Mouse (Mus musculus): ENCODE data around the gene Adcy6. TPM values are rescaled to one million over a fixed set of nuclear protein-coding genes. Genes with fewer than 3 reads are reported as not detected.

Adcy6 gene
- polyA plus RNA-seq, 1 experiment from 2014 or later = 18.9 TPM

GRCm38 (mm10) chr15:98555881-98556280, 54.0 kb downstream of the Adcy6 start:
- Histone ChIP-seq H3K27me3 (ENCODE audit: control insufficient read depth, insufficient read depth, low read length) (no peaks in the 10 kb centered on the region), H3K9ac (ENCODE audit: low read length) (no peak overlapping the region), H3K4me1 (ENCODE audit: control insufficient read depth, insufficient read depth, low read length) (no peaks in the 10 kb centered on the region), H3K27ac (replicated peaks; ENCODE audit: low read depth, low read length) (no peak overlapping the region), H3K4me2 (ENCODE audit: low read depth, severe bottlenecking) (no peak overlapping the region), H3K9me3 (ENCODE audit: control insufficient read depth, low read length) (no peaks in the 10 kb centered on the region), H3K4me3 (ENCODE audit: low read depth, low read length) (no peak overlapping the region), H3K36me3 (ENCODE audit: control insufficient read depth, insufficient read depth, low read length) (peaks cover 17% of the 10 kb centered on the region; the same call in 1 of the 2 replicates)
- ATAC-seq (ENCODE audit: insufficient number of reproducible peaks, low FRiP score, low TSS enrichment, low read depth) = no peak
- 94% methylated on average over 4 of the region's 4 CpGs for WGBS
- DNase-seq (ENCODE audit: low spot score) = no peak

DNA sequence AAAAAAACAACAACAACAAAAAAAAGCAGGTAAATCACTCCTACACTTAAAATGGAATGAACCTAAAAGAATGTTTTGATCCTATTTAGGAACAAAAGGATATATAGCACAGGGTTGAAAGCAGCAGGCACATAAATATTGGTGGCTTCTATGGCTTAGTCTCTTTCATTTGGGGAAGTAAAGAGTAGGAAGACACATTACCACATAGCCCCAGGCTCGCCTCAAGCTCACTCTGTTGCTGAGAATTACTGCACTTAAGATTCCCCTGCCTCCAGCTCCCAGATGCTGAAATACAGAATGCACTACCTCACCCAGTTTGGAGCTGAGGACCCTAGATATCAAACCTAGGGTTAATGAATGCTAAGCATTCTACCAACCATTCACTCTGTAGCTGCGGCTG, 57.1 kb downstream of the Adcy6 start:
- Histone ChIP-seq H3K27me3 (ENCODE audit: control insufficient read depth, insufficient read depth, low read length) (no peaks in the 10 kb centered on the region), H3K4me2 (ENCODE audit: low read depth, severe bottlenecking) (no peak overlapping the region), H3K4me1 (ENCODE audit: control insufficient read depth, insufficient read depth, low read length) (no peaks in the 10 kb centered on the region), H3K27ac (replicated peaks; ENCODE audit: low read depth, low read length) (no peak overlapping the region), H3K9me3 (ENCODE audit: control insufficient read depth, low read length) (no peaks in the 10 kb centered on the region), H3K9ac (ENCODE audit: low read length) (no peak overlapping the region), H3K36me3 (ENCODE audit: control insufficient read depth, insufficient read depth, low read length) (peaks cover 17% of the 10 kb centered on the region; the same call in 1 of the 2 replicates), H3K4me3 (ENCODE audit: low read depth, low read length) (no peak overlapping the region)
- no peak for DNase-seq (ENCODE audit: low spot score)
- ATAC-seq (ENCODE audit: insufficient number of reproducible peaks, low FRiP score, low TSS enrichment, low read depth) = no peak
- 94% methylated on average over 2 of the region's 2 CpGs for WGBS

GRCm38 (mm10) chr15:98546843-98547242, 63.0 kb downstream of the Adcy6 start:
- H3K4me1 ChIP-seq (ENCODE audit: control insufficient read depth, insufficient read depth, low read length) = no peaks in the 10 kb centered on the region
- H3K36me3 ChIP-seq (ENCODE audit: control insufficient read depth, insufficient read depth, low read length) = peaks cover 32% of the 10 kb centered on the region
- H3K4me3 ChIP-seq (ENCODE audit: low read depth, low read length) = no peak overlapping the region
- H3K27ac ChIP-seq (replicated peaks; ENCODE audit: low read depth, low read length) = no peak overlapping the region
- H3K27me3 ChIP-seq (ENCODE audit: control insufficient read depth, insufficient read depth, low read length) = no peaks in the 10 kb centered on the region
- no peak overlapping the region for H3K9ac ChIP-seq (ENCODE audit: low read length)
- no peak overlapping the region for H3K4me2 ChIP-seq (ENCODE audit: low read depth, severe bottlenecking)
- no peak for ATAC-seq (ENCODE audit: insufficient number of reproducible peaks, low FRiP score, low TSS enrichment, low read depth)
- no peak for DNase-seq (ENCODE audit: low spot score)
- WGBS = 91% methylated on average over 5 of the region's 5 CpGs
- no peaks in the 10 kb centered on the region for H3K9me3 ChIP-seq (ENCODE audit: control insufficient read depth, low read length)

DNA sequence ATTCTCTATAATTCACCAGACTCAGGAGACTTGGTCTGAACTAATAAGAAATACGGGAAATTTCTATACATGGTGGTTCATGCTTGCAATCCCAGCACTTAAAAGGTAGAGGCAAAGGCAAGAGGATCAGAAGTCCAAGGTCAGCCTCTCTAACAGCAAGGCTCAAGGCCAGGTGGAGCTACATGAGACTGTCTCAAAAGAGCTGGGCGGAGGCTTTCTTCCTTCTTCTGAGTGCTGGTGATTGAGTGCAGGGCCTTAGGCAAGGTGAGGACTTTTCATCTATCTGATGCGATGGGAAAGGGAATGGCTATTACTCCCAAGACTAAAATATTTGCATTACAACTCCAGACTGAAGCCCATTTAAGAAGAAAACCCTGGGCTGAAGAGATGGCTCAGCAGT, 64.7 kb downstream of the Adcy6 start:
- WGBS = 94% methylated on average over 3 of the region's 3 CpGs
- ATAC-seq (ENCODE audit: insufficient number of reproducible peaks, low FRiP score, low TSS enrichment, low read depth) (no peak), DNase-seq (ENCODE audit: low spot score) (no peak)
- no peak overlapping the region for H3K4me3 ChIP-seq (ENCODE audit: low read depth, low read length)
- no peak overlapping the region for H3K27ac ChIP-seq (replicated peaks; ENCODE audit: low read depth, low read length)
- H3K9ac ChIP-seq (ENCODE audit: low read length) = no peak overlapping the region
- no peaks in the 10 kb centered on the region for H3K27me3 ChIP-seq (ENCODE audit: control insufficient read depth, insufficient read depth, low read length)
- H3K36me3 ChIP-seq (ENCODE audit: control insufficient read depth, insufficient read depth, low read length) = peaks cover 24% of the 10 kb centered on the region
- H3K4me2 ChIP-seq (ENCODE audit: low read depth, severe bottlenecking) = no peak overlapping the region
- H3K4me1 ChIP-seq (ENCODE audit: control insufficient read depth, insufficient read depth, low read length) = no peaks in the 10 kb centered on the region
- no peaks in the 10 kb centered on the region for H3K9me3 ChIP-seq (ENCODE audit: control insufficient read depth, low read length)

DNA sequence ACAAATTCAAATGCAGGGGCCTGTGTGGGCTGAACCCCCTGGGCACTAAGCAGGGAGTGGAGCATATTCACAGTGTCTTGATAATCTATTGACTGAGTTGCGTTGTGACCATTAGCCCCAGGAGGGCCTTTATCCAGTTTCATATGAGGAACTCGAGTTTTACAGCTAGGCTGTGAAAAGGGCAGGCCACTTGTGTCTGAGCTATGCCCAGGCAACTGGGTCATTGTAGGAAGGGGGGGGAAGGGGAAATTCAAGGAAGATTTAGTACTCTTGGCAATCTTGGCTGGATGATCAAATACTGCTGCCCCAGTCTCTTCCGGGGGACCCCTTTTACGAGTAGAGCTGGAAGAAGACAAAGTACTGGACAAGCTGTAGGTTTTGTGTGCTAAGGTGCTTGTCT, 66.5 kb downstream of the Adcy6 start:
- Histone ChIP-seq H3K36me3 (ENCODE audit: control insufficient read depth, insufficient read depth, low read length) (peaks cover 24% of the 10 kb centered on the region), H3K9me3 (ENCODE audit: control insufficient read depth, low read length) (no peaks in the 10 kb centered on the region), H3K27ac (replicated peaks; ENCODE audit: low read depth, low read length) (no peak overlapping the region), H3K9ac (ENCODE audit: low read length) (no peak overlapping the region), H3K4me1 (ENCODE audit: control insufficient read depth, insufficient read depth, low read length) (no peaks in the 10 kb centered on the region), H3K4me3 (ENCODE audit: low read depth, low read length) (no peak overlapping the region), H3K27me3 (ENCODE audit: control insufficient read depth, insufficient read depth, low read length) (no peaks in the 10 kb centered on the region), H3K4me2 (ENCODE audit: low read depth, severe bottlenecking) (no peak overlapping the region)
- no peak for DNase-seq (ENCODE audit: low spot score)
- no peak for ATAC-seq (ENCODE audit: insufficient number of reproducible peaks, low FRiP score, low TSS enrichment, low read depth)
- WGBS = 92% methylated on average over 4 of the region's 4 CpGs

GRCm38 (mm10) chr15:98541064-98541463, 68.8 kb downstream of the Adcy6 start:
- Histone ChIP-seq H3K27ac (replicated peaks; ENCODE audit: low read depth, low read length) (no peak overlapping the region), H3K9me3 (ENCODE audit: control insufficient read depth, low read length) (no peaks in the 10 kb centered on the region), H3K4me1 (ENCODE audit: control insufficient read depth, insufficient read depth, low read length) (no peaks in the 10 kb centered on the region), H3K36me3 (ENCODE audit: control insufficient read depth, insufficient read depth, low read length) (peaks cover 21% of the 10 kb centered on the region), H3K4me3 (ENCODE audit: low read depth, low read length) (no peak overlapping the region), H3K27me3 (ENCODE audit: control insufficient read depth, insufficient read depth, low read length) (no peaks in the 10 kb centered on the region), H3K9ac (ENCODE audit: low read length) (no peak overlapping the region), H3K4me2 (ENCODE audit: low read depth, severe bottlenecking) (no peak overlapping the region)
- ATAC-seq (ENCODE audit: insufficient number of reproducible peaks, low FRiP score, low TSS enrichment, low read depth) (no peak), DNase-seq (ENCODE audit: low spot score) (no peak)
- 92% methylated on average over 6 of the region's 6 CpGs for WGBS

Other genes with a start within 250 kb of the Adcy6 start
- gene Olfr283, start 229.1 kb downstream of the Adcy6 start, polyA plus RNA-seq (2014; fragmentation: Nextera tagmentation; extraction: Ambion mirVana) = not detected in 2 replicates
- not detected in 2 replicates for gene Olfr282, start 178.9 kb downstream of the Adcy6 start, polyA plus RNA-seq (2014; fragmentation: Nextera tagmentation; extraction: Ambion mirVana)
- gene Olfr281, start 157.5 kb downstream of the Adcy6 start, polyA plus RNA-seq (2014; fragmentation: Nextera tagmentation; extraction: Ambion mirVana) = not detected in 2 replicates
- gene OR5BS1P, start 140.2 kb downstream of the Adcy6 start, polyA plus RNA-seq (2014; fragmentation: Nextera tagmentation; extraction: Ambion mirVana) = not detected in 2 replicates
- gene Lalba, start 127.4 kb downstream of the Adcy6 start, polyA plus RNA-seq (2014; fragmentation: Nextera tagmentation; extraction: Ambion mirVana) = 0.34 TPM in 1 of 2 replicates, not detected in the other
- not detected in 2 replicates for gene Olfr279, start 117.7 kb downstream of the Adcy6 start, polyA plus RNA-seq (2014; fragmentation: Nextera tagmentation; extraction: Ambion mirVana)
- 152 and 156 TPM in 2 replicates for gene Kansl2, start 75.8 kb downstream of the Adcy6 start, polyA plus RNA-seq (2014; fragmentation: Nextera tagmentation; extraction: Ambion mirVana)
- 62.9 and 66.2 TPM in 2 replicates for gene Ccnt1, start 39.2 kb downstream of the Adcy6 start, polyA plus RNA-seq (2014; fragmentation: Nextera tagmentation; extraction: Ambion mirVana)
- gene 4930415O20Rik, start 39.1 kb downstream of the Adcy6 start, polyA plus RNA-seq (2014; fragmentation: Nextera tagmentation; extraction: Ambion mirVana) = 0.29 TPM in 1 of 2 replicates, not detected in the other
- 23.4 and 25.1 TPM in 2 replicates for gene Cacnb3, start 20.8 kb upstream of the Adcy6 start, polyA plus RNA-seq (2014; fragmentation: Nextera tagmentation; extraction: Ambion mirVana)
- 24.8 and 27.7 TPM in 2 replicates for gene Ddx23, start 52.8 kb upstream of the Adcy6 start, polyA plus RNA-seq (2014; fragmentation: Nextera tagmentation; extraction: Ambion mirVana)
- gene Rnd1, start 67.4 kb upstream of the Adcy6 start, polyA plus RNA-seq (2014; fragmentation: Nextera tagmentation; extraction: Ambion mirVana) = 0.29 and 0.37 TPM in 2 replicates
- 0.48 and 1.3 TPM in 2 replicates for gene Ccdc65, start 98.1 kb upstream of the Adcy6 start, polyA plus RNA-seq (2014; fragmentation: Nextera tagmentation; extraction: Ambion mirVana)
- 24.3 and 25.7 TPM in 2 replicates for gene Fkbp11, start 118.1 kb upstream of the Adcy6 start, polyA plus RNA-seq (2014; fragmentation: Nextera tagmentation; extraction: Ambion mirVana)
- gene Arf3, start 153.1 kb upstream of the Adcy6 start, polyA plus RNA-seq (2014; fragmentation: Nextera tagmentation; extraction: Ambion mirVana) = 34.7 and 36.4 TPM in 2 replicates
- 0.81 and 1.5 TPM in 2 replicates for gene Wnt10b, start 168.1 kb upstream of the Adcy6 start, polyA plus RNA-seq (2014; fragmentation: Nextera tagmentation; extraction: Ambion mirVana)
- not detected in 2 replicates for gene Wnt1, start 179.8 kb upstream of the Adcy6 start, polyA plus RNA-seq (2014; fragmentation: Nextera tagmentation; extraction: Ambion mirVana)
- not detected in 2 replicates for gene Ddn, start 199.4 kb upstream of the Adcy6 start, polyA plus RNA-seq (2014; fragmentation: Nextera tagmentation; extraction: Ambion mirVana)
- 79.3 and 84.6 TPM in 2 replicates for gene Prkag1, start 221.4 kb upstream of the Adcy6 start, polyA plus RNA-seq (2014; fragmentation: Nextera tagmentation; extraction: Ambion mirVana)

Measured in limb, embryonic 11.5 days (tissue).